Mouse (Mus musculus) MEL (cell line): ENCODE measurements around the gene Ankmy1.

Source experiments
- HCFC1 ChIP-seq: IDR thresholded peaks from 2 replicates; pipeline ENCODE4 v1.6.1; 2012; ENCODE audit warnings: low read depth, mild to moderate bottlenecking, inconsistent platforms, low read length, improper control_type of control experiment, moderate library complexity
- SMC3 ChIP-seq: IDR thresholded peaks from 2 replicates; pipeline ENCODE4 v1.6.1; 2011; ENCODE audit warnings: low read depth, low read length, improper control_type of control experiment

DNA sequence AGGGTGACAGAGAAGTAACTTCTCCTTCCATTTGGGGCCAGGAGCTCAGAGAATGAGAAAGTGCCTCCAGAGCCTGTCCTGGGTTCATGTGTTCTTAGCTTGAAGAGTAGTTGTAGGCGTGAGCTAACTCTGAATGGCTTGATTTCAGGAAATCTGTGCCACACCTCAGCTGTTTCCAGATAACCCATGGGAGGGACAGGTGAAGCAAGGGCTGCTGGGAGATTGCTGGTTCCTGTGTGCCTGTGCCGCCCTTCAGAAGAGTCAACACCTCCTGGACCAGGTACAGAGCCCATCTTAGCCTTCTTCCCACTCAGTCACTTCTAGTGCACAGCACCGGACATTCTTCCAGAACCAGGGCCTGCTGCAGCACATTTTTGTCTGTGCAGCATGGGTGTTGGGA is 35.1 kb upstream of the Ankmy1 start:
- TF ChIP-seq SMC3: no peak
- no peak for TF ChIP-seq HCFC1
